Mouse (Mus musculus): ENCODE measurements around the gene Ankrd22. TPM values are rescaled to one million over a fixed set of nuclear protein-coding genes. Genes with fewer than 3 reads are reported as not detected.

Gene Ankrd22
- total RNA-seq, 2 experiments from 2014 or later, result not detected

GRCm38 (mm10) chr19:34198066-34198465 is 32.2 kb upstream of the Ankrd22 start:
- TF ChIP-seq CTCF (IDR thresholded peaks at IDR 0.05), result no peak
- no peak overlapping the region for H3K4me3 ChIP-seq
- no peak for DNase-seq (ENCODE audit: extremely low spot score in 1 of 2, low spot score in 2 of 2)
- H3K27ac ChIP-seq, result no peak overlapping the region
- intact Hi-C loops (cut with DNase I), result no loop called here

- no peak for DNase-seq (ENCODE audit: extremely low spot score in 1 of 2, low spot score in 2 of 2)
- no peak for TF ChIP-seq CTCF (IDR thresholded peaks at IDR 0.05)
- intact Hi-C loops (cut with DNase I), result no loop called here
- 0 out of 2 replicates have a peak overlapping the region, but pooled peaks have one; percentile 15 for H3K27ac ChIP-seq
- no peak overlapping the region for H3K4me3 ChIP-seq
These were observed 29.2 kb upstream of the Ankrd22 start for GRCm38 (mm10) chr19:34195031-34195430.

GRCm38 (mm10) chr19:34194132-34194745 is 28.4 kb upstream of the Ankrd22 start:
- Histone ChIP-seq H3K27ac (no peak overlapping the region; the same call in 1 of the 2 replicates), H3K4me3 (peak overlapping the region; percentile 82)
- TF ChIP-seq CTCF (IDR thresholded peaks at IDR 0.05), result no peak
- DNase-seq (ENCODE audit: extremely low spot score in 1 of 2, low spot score in 2 of 2), result no peak
- intact Hi-C loops (cut with DNase I), result no loop called here

GRCm38 (mm10) chr19:34193683-34194082 is 27.8 kb upstream of the Ankrd22 start:
- Histone ChIP-seq H3K4me3 (peak overlapping the region; percentile 82), H3K27ac (peak overlapping the region; percentile 91)
- no peak for TF ChIP-seq CTCF (IDR thresholded peaks at IDR 0.05)
- intact Hi-C loops (cut with DNase I), result loop anchor here (2.0 kb wide), 1 partner anchor 37 kb away; no protein-coding TSS in a partner anchor
- no peak for DNase-seq (ENCODE audit: extremely low spot score in 1 of 2, low spot score in 2 of 2)

DNA sequence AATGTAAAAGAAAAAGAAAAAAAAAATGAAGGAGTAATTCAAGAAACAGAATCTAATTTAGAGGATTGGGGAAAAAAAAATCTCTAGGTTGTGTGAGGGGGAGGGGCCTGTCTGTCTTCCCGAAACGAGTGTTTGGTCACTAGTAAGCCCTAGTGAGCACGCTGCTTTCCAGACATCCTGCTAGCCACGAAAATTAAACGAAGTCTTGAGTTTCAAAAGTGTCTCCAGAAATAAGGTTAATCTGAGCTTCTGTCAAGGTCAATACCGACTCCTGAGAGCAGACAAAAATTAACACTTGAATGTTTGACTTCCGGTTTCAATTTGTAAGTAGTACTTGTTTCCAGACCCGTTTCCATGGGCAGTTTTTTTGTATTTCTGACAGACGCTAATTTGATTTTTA is 27.3 kb upstream of the Ankrd22 start:
- intact Hi-C loops (cut with DNase I), result loop anchor here (2.0 kb wide), 1 partner anchor 38 kb away; no protein-coding TSS in a partner anchor
- TF ChIP-seq CTCF (IDR thresholded peaks at IDR 0.05), result no peak
- H3K27ac ChIP-seq, result peak overlapping the region; percentile 91
- no peak for DNase-seq (ENCODE audit: extremely low spot score in 1 of 2, low spot score in 2 of 2)
- H3K4me3 ChIP-seq, result peak overlapping the region; percentile 82

- DNase-seq (ENCODE audit: extremely low spot score in 1 of 2, low spot score in 2 of 2), result peak; percentile 68 to 71
- Histone ChIP-seq H3K27ac (peak within 1 kb of the TSS; percentile 91), H3K4me3 (peak within 1 kb of the TSS; percentile 82)
- intact Hi-C loops (cut with DNase I), result loop anchor here (2.0 kb wide), 1 partner anchor 39 kb away; no protein-coding TSS in a partner anchor
- TF ChIP-seq CTCF (IDR thresholded peaks at IDR 0.05), result no peak
These were observed 26.4 kb upstream of the Ankrd22 start, which contains the start of gene Stambpl1 for GRCm38 (mm10) chr19:34192008-34192963. Stambpl1 (plus strand) TSS chr19:34192229.

DNA sequence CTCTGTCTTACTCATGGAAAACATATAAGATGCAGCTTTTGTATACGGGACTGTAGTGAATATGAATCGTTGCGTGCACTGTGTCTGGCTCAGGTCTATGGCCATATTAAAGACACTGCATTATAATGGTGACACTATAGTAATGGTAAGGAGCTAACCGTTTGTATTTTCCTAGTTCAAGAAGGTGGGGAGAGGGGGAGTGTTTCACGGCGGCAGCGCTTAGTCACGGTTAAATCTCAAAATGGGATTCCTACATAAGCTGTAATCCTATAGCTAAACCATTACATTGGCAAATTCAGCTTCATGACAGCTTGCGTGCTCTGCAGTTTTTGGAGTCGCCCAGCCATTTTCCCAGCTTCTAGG is 25.8 kb upstream of the Ankrd22 start:
- intact Hi-C loops (cut with DNase I), result loop anchor here (2.0 kb wide), 1 partner anchor 39 kb away; no protein-coding TSS in a partner anchor
- DNase-seq (ENCODE audit: extremely low spot score in 1 of 2, low spot score in 2 of 2), result no peak
- no peak for TF ChIP-seq CTCF (IDR thresholded peaks at IDR 0.05)
- Histone ChIP-seq H3K4me3 (peak overlapping the region; percentile 82), H3K27ac (peak overlapping the region; percentile 91)

DNA sequence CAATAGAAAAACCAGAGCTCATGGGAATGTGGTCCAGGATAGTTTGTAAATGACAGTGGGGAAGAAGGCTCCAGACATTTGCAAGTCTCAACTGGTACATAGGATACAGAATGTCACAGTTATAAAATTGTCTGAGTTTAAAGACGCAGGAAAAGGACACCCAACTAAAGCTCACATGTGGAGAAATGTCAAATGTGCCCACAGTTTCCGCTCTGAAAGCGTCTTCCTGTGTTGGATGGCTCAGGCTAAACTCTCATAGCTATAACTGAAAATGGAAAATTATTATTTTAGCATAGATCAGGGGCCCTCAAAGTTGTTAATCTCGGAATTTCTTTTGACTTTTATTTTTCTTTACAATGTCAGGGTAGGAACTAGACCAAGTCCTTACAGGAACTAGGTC is 21.0 kb upstream of the Ankrd22 start:
- DNase-seq (ENCODE audit: extremely low spot score in 1 of 2, low spot score in 2 of 2), result no peak
- intact Hi-C loops (cut with DNase I), result no loop called here
- Histone ChIP-seq H3K4me3 (no peak overlapping the region), H3K27ac (no peak overlapping the region)
- no peak for TF ChIP-seq CTCF (IDR thresholded peaks at IDR 0.05)

DNA sequence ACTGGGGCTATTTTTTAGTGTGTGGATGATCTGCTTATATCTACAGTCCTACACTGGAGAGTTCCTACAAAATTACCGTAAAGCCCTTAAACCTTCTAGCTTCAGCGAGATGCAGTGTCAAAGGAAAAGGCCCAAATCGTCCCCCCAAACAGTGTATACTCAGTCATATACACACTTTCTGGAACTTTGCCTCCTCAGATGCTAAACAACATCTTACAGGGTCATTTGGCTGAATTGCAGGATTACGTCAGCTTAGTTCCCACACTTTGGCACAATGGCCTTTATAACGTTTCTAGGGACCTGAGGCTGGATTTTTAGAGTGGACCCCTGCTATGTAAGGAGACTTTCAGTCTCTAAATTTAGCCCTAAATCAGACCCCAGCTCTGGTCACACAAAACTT is 16.6 kb upstream of the Ankrd22 start:
- Histone ChIP-seq H3K27ac (no peak overlapping the region), H3K4me3 (no peak overlapping the region)
- no peak for TF ChIP-seq CTCF (IDR thresholded peaks at IDR 0.05)
- intact Hi-C loops (cut with DNase I), result no loop called here
- DNase-seq (ENCODE audit: extremely low spot score in 1 of 2, low spot score in 2 of 2), result no peak

DNA sequence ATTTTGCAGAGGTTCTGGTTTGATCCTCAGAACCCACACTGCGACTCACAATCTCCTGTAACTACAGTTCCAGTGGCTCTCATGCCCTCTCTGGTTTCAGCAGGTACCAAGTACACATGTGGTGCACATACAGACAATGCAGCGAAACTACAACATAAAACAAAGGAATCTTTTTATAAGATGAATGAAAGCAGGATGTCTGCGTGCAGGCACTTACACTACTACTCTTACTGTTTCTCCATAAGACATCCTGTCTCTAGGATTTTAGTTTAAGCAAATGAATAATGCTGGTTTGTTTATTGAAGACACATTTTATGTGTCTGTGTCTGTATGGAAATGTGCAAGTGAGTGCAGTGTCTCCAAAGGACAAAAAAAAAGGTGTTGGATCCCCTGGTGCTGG is 15.4 kb upstream of the Ankrd22 start:
- intact Hi-C loops (cut with DNase I), result no loop called here
- TF ChIP-seq CTCF (IDR thresholded peaks at IDR 0.05), result no peak

GRCm38 (mm10) chr19:34180316-34180715 is 14.5 kb upstream of the Ankrd22 start:
- Histone ChIP-seq H3K27ac (no peak overlapping the region), H3K4me3 (no peak overlapping the region)
- no peak for DNase-seq (ENCODE audit: extremely low spot score in 1 of 2, low spot score in 2 of 2)
- intact Hi-C loops (cut with DNase I), result no loop called here
- no peak for TF ChIP-seq CTCF (IDR thresholded peaks at IDR 0.05)

More for the DNA sequence above, 15.4 kb upstream of the Ankrd22 start:
- H3K27ac ChIP-seq, result no peak overlapping the region
- no peak for DNase-seq (ENCODE audit: extremely low spot score in 1 of 2, low spot score in 2 of 2)
- H3K4me3 ChIP-seq, result no peak overlapping the region

DNA sequence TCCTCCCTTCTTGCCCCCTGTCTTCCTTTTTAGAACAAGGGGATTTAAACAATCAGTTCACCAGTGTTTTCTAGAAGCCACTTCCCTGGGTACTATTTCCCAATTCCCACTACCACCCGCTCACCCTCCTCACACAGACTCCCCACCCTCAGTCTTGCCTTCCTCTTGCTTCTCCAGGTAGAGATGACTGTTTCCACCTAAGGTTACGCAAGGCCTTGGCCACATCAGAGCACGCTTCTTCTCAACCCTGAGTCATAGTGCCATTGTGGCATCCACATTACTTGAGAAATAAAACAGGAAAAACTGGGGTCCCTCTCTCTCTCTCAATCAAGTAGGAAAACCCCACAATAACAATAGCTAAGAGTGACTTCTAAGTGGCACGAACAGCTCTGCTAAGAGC is 13.3 kb upstream of the Ankrd22 start:
- Histone ChIP-seq H3K27ac (no peak overlapping the region), H3K4me3 (no peak overlapping the region)
- no peak for TF ChIP-seq CTCF (IDR thresholded peaks at IDR 0.05)
- DNase-seq (ENCODE audit: extremely low spot score in 1 of 2, low spot score in 2 of 2), result no peak
- intact Hi-C loops (cut with DNase I), result no loop called here

Data from left cerebral cortex, adult 2 months (tissue).